Mouse (Mus musculus): ENCODE measurements around the gene Fam114a1. TPM values are rescaled to one million over a fixed set of nuclear protein-coding genes. Genes with fewer than 3 reads are reported as not detected.
A peak's percentile ranks its signal among the peaks of the same experiment; 100 is the strongest.

The Fam114a1 gene
- polyA plus RNA-seq, 2 experiments from 2014 or later: 1.7 to 2.2 TPM

- no peak for ATAC-seq
Measured at GRCm38 (mm10) chr5:65059806-65060205, 89.9 kb downstream of the Fam114a1 start.

GRCm38 (mm10) chr5:65062236-65062635 is 92.4 kb downstream of the Fam114a1 start:
- ATAC-seq: no peak

GRCm38 (mm10) chr5:65063266-65063665 is 93.4 kb downstream of the Fam114a1 start:
- ATAC-seq: no peak

GRCm38 (mm10) chr5:65068166-65068565 is 98.3 kb downstream of the Fam114a1 start:
- no peak for ATAC-seq

GRCm38 (mm10) chr5:65069872-65070271 is 100.0 kb downstream of the Fam114a1 start:
- no peak for ATAC-seq

- no peak for ATAC-seq
Measured at GRCm38 (mm10) chr5:65071689-65072118, 101.8 kb downstream of the Fam114a1 start.

GRCm38 (mm10) chr5:65073247-65073646 is 103.4 kb downstream of the Fam114a1 start:
- peak; percentile 52 for ATAC-seq

- ATAC-seq: no peak
Measured at GRCm38 (mm10) chr5:65074693-65075092, 104.8 kb downstream of the Fam114a1 start.

- no peak for ATAC-seq
Measured at GRCm38 (mm10) chr5:65076087-65076486, 106.2 kb downstream of the Fam114a1 start.

- ATAC-seq: peak; percentile 36
Measured at GRCm38 (mm10) chr5:65076748-65077147, 106.9 kb downstream of the Fam114a1 start.

- no peak for ATAC-seq
Measured at GRCm38 (mm10) chr5:65078081-65078480, 108.2 kb downstream of the Fam114a1 start.

- ATAC-seq: no peak
Measured at GRCm38 (mm10) chr5:65079881-65080280, 110.0 kb downstream of the Fam114a1 start.

GRCm38 (mm10) chr5:65081836-65082235 is 112.0 kb downstream of the Fam114a1 start:
- no peak for ATAC-seq

- no peak for ATAC-seq
Measured at GRCm38 (mm10) chr5:65086522-65086921, 116.7 kb downstream of the Fam114a1 start.

GRCm38 (mm10) chr5:65089707-65090106 is 119.8 kb downstream of the Fam114a1 start:
- ATAC-seq: no peak

- peak; percentile 94 for ATAC-seq
Measured at GRCm38 (mm10) chr5:65091184-65091858, 121.5 kb downstream of the Fam114a1 start.

Other genes starting within 250 kb of the Fam114a1 start
- gene Klf3, start 166.7 kb upstream of the Fam114a1 start, polyA plus RNA-seq (2017; shearing (Covaris generic)): 10 to 100 TPM; 64.9 to 76.7 TPM
- 10 to 100 TPM; 54.0 to 63.2 TPM for gene Tlr1, start 36.5 kb upstream of the Fam114a1 start, polyA plus RNA-seq (2017; shearing (Covaris generic))
- gene Tlr6, start 10.0 kb upstream of the Fam114a1 start, polyA plus RNA-seq (2017; shearing (Covaris generic)): 1 to 10 TPM; 6.7 to 8.7 TPM
- gene Tmem156, start 122.1 kb downstream of the Fam114a1 start, polyA plus RNA-seq (2017; shearing (Covaris generic)): 10 to 100 TPM; 16.2 to 21.7 TPM
- gene Klhl5, start 137.5 kb downstream of the Fam114a1 start, polyA plus RNA-seq (2017; shearing (Covaris generic)): 1 to 10 TPM; 5.0 to 9.7 TPM
- 1 to 10 TPM; 2.5 to 3.2 TPM for gene Wdr19, start 229.6 kb downstream of the Fam114a1 start, polyA plus RNA-seq (2017; shearing (Covaris generic))